Mouse (Mus musculus) cerebellum, adult 11 months (tissue): ENCODE results near the gene Oas1a.
"Not testable (repeated sequence)": the region's sequence is repeated elsewhere in the genome, so short reads cannot be mapped to it uniquely, and the experiment has no call there.

Source experiments
- DNase-seq: peaks from one replicate; pipeline ENCODE4 v3.0.0; 2022

The Oas1a gene

DNA sequence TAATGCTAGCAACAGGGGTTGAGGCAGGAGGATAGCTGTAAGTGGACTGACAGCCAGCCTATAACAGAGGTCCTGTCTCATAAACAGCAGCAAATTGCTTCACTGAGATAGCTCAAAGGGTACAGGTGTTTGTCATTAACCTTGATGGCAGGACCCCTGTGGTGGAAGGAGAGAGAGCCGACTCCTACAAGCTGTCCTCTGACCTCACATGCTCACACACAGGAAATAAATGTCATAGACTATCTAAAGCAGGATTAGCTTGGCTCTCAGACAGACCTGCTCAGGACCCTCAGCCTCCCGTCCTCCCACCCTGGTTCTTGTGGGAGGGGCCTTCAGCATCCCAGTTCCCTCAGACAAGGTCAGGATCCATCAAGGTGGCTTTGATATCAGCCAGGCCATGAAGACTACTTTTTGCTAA is 15.1 kb downstream of the Oas1a start:
- no peak for DNase-seq

DNA sequence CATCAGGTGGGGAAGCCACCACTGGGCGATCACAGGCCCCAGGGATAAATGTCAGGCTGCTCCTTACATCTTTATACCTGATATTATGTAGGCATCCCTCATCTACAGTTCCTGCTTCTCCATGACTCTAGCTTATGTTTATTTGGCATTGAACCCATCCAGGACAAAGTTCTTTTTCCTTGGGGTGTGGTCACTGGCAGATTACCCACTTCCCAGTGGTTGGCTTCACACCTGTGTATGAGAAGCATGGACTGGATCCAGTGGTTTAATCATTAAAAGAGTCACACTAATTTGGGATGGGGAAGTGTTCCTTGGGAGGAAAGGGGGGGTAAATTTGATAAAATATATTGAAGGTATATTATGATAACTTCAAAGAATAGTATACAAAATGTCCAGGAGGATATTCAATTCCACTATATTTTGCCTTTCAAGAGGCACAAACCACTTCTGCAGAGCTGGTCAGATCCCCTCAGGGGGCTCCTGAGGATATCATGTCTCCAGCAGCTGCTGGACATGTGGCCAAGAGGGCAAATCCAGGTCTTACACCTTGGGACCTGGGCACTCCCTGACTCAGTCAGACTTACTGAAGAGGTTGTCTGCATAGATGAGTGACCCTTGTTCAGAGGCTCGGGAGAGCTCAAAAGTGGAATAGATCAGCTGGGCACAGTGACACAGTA is 15.6 kb downstream of the Oas1a start:
- not testable (repeated sequence) for DNase-seq

DNA sequence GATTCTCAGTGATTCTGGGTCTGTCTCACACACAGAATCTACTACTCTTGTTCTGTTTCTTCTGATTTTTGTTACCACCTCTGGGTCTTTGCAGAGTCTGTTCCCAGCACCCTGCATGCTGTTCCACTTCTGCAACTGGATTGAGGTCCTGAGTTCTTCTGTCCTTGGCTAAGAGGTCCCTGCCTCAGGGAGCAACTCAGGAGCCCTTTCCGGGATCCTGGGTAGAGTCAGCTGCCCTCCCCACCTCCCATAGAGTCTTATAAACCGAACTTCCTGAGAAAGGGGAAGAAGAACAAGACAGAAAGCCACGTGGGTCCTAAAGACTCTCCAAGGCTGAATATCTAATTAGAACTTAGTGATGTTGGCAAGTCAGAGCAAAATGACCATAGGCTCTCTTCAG is 16.3 kb downstream of the Oas1a start:
- no peak for DNase-seq

DNA sequence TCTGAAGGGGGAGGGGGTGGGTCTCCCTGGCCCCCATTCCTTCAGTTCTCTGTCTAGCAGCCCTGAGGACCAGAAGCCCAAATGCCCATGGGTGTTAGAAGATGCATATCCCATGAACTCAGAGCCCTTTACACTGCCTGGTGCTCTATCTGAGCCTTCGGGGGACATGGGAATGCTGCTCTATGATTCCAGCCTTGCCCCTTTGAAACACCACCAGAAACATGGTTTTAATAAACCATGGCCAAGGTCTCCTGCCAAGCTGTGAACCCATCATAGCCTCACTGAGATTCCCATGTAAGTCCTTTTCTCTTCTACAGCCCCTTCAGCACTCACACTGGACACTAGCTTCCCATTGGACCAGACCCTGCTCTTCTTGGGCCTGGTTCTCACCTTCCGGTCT is 17.3 kb downstream of the Oas1a start:
- no peak for DNase-seq

DNA sequence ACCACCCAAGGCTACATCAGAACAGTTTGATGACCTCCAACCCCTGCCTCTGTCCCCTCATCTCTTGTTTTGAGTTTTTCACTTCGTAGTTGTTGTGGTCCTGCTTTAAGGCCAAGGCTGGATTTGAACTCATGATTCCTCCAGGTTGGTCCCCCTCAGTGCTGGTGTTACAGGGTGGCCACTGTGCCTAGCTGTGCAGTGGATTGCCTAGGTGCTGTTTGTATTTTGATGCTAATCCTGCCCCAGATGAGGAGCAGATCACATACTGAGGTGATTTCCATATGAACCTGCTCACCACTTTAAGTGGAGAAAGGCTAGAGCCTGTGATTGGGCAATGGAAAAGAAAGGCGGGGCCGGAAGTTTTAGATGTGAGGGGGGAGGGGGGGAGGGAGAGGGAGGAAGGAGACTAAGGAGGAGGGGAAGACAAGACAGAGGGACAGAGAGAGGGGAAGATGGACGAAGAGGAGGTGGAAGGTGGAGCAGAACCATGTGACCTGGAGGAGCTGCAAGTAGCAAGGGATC is 19.0 kb downstream of the Oas1a start:
- not testable (repeated sequence) for DNase-seq

DNA sequence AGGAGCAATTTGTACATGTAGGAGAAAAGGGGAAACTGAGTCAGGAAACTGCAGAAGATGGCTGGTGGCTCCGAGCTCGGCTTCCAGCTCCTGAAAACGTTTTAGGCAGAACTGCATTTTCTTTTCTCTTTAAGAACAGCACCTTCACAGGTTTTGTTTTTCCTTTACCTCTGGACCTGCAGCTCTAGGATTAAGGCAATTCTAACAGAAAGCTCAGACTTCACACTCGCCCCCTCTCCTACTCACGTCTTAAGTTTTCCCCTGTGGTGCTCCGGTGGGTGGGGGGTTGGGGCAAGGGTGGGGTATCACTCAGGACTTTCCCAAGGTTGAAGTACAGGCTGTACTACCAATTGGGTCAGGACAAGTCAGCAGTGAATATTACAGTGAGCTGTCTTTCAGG is 19.5 kb downstream of the Oas1a start:
- DNase-seq, result no peak

DNA sequence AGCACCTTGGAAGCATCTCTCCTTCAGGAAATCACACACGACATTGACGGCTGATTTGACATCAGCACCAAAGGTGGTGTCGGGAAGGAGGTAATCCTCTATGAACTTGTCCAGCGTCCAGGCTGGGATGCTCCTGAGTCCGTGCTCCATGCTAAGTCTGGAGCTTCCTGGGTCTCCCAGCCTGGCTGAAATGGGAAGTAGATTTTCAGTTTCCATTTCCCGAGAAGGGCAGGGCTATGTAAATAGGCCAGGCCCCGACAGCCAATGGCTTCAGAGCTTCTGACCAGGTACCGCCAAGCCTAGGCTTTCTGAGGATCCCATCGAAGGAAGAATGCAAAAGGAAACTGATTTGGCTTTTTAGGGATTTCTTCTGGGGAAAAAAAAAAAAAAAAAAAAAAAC is 19.9 kb downstream of the Oas1a start, which contains the start of gene Oas1g:
Gene Oas1g, minus strand, starts transcription at position 201 of the 400 bp plus-strand sequence.
- DNase-seq, result not testable (repeated sequence)

DNA sequence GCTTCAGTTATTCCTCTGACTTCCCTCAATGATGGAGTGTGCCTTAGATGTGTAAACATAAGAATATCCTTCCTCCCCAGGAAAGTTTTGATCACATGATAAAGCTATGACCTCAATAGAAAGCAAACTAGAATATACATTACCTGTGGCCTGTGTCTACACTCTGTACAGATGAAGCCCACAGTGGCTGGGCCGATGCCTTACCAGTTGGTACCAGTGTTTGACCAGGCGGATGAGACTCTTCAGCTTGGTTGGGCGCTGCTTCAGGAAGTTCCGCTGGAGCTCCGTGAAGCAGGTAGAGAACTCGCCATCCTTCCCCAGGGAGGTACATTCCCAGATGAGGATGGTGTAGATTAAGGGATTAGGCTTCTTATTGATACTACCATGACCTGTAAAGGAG is 25.6 kb downstream of the Oas1a start:
- DNase-seq, result not testable (repeated sequence)

DNA sequence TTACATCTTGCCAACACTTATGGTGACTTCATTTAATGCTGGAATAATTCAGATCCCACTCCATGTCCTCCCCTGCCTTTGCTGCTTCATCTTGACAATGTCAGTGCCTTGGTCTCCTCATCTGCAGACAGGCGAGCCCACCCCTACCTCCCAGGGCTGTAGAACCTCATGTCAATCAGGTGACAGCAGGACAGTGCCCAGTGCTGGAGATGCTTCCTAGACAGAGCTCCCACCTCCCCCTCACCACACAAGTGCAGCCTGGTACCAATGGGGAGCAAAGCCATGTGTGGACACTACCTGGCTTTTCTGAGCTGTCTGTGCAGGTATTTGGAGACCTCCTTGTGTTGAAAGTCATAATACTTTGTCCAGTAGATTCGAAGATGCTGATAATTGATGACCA is 28.5 kb downstream of the Oas1a start:
- not testable (repeated sequence) for DNase-seq

DNA sequence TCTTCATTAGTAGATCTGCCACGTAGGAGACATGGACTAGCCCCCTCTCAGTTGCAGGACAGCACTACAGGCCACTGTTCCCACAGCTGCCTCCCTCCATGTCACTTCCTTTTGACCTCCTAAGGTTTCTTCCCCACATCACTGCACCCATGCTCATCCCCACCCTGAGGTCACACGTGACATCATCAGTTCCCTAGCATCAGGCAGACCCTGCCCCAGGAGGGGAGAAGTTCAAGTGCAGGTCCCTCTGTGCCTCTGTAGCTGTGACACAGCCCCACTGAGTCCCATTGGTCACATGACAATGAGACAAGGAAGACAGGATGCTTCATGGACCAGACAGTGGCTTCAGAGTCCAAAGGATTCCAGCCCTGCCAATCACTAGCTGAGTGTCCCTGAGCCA is 29.9 kb downstream of the Oas1a start:
- DNase-seq, result not testable (repeated sequence)

DNA sequence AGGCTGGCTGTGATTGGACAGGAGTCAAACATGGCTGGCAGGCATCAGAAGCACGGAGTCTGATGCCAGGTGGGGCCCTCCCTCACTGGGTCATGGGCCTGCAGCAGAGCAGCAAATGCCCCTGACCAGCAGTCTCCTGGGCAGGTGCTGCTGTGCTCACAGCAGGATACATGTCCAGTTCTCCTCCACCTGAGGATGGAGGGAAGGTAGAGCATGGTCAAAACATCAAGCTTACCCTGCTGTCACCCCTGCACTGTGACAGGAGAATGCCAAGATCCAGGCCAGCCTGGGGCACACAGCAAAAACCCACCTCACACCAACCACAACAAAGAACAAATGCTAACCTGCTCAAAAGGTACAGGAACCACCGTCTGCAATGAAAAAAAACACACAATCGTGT is 30.5 kb downstream of the Oas1a start:
- peak; percentile 10 for DNase-seq

DNA sequence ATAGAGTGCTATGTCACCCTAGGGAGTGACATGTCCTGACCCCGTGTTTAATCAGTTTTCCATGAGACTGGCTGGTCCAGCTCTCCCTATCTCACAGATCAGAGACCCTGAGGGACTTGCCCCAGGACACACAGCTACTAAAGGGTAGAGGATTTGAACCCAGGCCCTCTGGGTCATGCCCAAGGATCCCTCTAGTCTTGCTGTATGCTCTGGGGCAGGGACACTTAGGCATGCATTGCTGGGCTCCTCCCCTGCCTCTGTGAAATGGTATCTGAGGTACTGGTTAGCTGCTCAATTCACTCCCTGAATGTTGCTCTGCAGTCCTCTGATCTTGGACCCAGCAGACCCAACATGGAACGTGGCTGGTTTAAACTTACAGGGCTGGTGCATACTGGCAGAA is 35.9 kb downstream of the Oas1a start:
- DNase-seq, result no peak

DNA sequence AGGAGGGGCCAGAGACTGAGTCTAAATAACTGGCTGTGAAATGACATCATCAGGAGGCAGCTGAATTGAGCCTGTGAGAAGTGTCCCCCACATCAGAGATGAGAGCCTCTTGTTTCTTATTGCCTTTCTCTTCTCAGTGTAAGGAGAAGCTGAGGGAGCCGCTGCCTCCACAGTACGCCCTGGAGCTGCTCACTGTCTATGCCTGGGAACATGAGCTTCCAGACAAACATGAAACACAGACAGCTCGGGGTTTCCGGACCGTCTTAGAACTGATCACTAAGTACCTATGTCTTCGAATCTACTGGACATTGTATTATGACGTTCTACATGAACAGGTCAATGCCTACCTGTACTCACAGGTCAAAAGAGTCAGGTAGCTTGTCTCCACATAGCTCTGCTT is 36.5 kb downstream of the Oas1a start:
- no peak for DNase-seq

DNA sequence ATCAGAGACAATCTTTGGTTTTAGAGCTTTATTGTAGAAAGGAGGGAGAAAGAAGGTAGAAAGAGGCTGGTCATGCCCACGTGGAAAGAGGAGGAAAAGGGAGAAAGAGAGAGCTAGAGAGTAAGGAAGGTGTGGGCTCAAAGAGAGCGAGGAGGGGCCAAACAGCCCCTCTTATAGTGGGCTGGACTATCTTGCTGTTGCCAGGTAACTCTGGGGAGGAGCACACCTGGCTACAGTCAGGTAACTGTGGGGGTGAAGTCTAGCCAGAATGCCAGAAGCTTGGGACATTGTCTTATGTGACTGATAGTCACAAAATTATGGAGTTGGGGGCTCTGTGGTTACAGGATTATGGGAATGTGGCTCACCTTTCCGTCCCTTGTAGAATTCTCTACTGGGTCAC is 37.2 kb downstream of the Oas1a start:
- DNase-seq, result no peak

DNA sequence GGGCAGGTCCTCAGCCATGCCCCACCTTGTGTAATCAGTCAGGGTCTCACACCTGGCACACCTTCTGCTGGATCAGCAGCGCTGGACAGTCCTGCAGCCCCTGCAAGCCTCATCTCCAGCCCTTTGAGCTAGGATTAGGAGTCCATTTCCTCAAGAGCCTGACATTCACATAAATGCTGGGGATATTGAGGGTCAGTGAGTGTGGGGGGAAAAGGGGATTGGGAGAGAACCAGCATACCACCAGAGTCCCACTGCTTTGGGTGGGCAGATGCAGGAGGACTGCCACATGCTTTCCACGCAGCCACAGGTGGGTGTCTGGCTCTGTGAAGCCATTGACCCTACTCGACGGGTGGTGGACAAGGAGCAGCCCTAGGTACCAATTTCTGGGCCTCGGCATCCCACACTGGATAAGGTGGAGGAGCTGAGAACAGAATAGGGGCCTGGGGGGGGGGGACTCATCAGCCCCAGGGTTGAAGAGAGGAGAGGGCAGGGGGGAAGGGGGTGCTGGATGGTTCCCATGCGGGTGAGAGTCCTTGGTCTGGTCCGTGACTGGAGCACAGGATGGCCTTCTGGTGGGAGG is 37.8 kb downstream of the Oas1a start:
- no peak for DNase-seq

DNA sequence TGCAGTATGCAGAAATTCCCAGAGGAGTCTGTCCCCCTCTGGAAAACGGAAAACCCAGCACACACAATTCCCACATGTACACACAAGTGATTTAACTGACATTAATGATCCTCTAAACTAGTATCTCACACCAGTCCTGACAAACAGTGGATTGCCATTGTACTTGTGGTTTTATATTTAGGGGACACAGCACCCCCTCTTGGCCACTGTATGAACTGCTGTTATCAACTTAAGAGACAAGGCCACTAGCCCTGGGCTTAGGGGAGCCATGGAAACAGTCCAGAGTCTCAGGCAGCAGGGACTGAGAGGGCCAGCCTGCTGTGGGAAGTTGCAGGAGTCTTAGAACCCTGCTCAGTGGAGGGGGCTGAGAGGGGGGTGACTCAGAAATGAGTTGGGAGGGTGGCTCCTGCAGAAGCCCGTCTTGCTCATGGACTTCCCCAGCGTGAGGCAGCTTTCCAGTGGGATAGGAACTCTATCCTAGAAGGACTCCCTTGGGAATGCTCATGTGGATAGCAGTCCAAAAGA is 41.9 kb downstream of the Oas1a start:
- no peak for DNase-seq

DNA sequence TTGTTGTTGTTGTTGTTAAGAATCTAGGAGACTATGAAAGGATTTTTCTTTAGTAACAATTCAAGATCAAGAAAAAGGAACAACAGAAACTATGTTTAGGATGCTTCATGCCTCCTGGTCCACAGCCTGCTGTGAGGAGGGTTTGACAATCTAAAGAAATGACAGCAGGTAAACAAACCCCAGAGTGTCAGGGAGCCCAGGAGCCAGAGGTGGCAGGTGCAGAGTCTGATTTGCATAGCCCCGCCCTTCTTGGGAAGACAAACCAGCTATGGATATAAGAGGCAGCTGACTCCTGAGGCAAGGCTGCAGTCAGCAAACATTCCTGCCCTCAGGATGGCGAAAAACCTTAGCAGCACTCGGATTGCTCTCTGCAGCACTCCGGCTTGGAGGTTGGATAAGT is 46.2 kb downstream of the Oas1a start, which contains the start of gene Oas1h:
Gene Oas1h, plus strand, starts transcription at position 301 of the 400 bp plus-strand sequence.
- DNase-seq, result no peak

DNA sequence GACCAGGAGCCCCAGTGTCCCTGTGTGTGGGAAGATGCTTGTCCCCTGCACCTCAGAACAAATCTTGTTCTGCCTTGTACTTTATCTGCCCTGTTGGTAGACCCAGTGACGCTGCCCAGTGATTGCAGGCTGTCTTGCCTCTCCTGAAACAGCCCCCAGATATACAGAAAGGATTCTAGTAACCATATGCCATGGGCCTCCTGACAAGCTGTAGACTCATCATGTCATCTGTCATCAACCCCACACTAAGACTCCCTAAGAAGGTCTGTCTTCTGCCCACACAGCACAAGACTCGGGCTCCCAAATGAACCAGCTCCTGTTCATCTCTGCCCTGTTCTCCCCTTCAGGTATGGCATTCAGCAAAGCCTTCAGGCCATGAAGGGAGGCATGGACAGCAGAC is 48.1 kb downstream of the Oas1a start:
- DNase-seq, result no peak

DNA sequence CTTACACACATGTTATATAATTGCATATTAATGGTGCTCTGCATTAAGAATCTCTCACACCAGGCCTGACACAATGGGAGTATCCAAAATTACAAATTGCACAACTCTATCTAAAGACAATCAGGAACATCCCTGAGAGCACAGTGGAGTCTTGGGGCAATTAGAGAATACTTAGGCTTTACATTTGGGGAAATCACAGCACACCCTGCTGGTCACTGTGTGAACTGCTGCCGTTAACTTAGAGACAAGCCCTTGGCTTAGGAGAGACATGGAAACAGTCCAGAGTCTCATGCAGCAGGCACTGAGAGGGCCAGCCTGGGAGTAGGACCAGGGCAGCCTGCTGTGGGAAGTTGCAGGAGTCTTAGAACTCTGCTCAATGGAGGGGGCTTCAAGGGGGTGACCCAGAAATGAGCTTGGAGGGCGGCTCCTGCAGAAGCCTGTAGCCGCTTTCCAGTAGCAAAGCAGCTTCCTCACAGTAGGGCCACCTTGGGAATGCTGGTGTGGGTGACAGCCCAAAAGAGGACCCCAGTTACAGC is 57.7 kb downstream of the Oas1a start:
- peak; percentile 6 for DNase-seq

DNA sequence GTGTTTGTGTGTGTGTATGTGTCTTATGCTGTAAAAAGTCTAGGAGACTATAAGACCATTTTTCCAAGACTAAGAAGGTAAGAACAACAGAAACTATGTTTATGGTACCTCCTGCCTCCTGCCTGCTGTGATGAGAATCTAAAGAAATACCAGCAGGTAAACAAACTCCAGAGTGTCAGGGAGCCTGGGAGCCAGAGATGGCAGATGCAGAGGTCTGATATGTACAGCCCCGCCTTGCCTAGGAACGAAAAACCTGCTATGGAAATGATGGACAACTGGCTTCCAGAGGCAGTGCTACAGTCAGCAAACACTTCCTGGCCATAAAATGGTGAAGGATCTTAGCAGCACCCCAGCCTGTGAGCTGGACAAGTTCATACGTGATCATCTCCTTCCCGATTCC is 60.3 kb downstream of the Oas1a start, which contains the start of gene Oas1f:
Gene Oas1f, plus strand, starts transcription at position 301 of the 400 bp plus-strand sequence.
- DNase-seq, result no peak
